Mouse (Mus musculus) gastrocnemius, postnatal 10 days (tissue): ENCODE results near the gene Proser3. TPM values are rescaled to one million over a fixed set of nuclear protein-coding genes. Genes with fewer than 3 reads are reported as not detected.

Experiments
- DNase-seq: peaks from one replicate; pipeline ENCODE4 v3.0.0; 2021; ENCODE audit warnings: mixed read lengths
- long read RNA-seq, 2 experiments: library from polyadenylated mRNA; stranded (forward); transcript quantifications; one replicate each; pipeline ENCODE4 v2.0.0; 2021
- total RNA-seq, 2 experiments: library from RNA; stranded (reverse); gene quantifications; 2 replicates each; pipeline ENCODE4 v1.2.3; 2021

The Proser3 gene
- total RNA-seq = 1 to 10 TPM; 3.8 to 6.2 TPM
- long read RNA-seq, experiment 1, partial matches to known transcripts = 1 of 7 reads
- long read RNA-seq, experiment 1, other reads (novel, unspliced or antisense) = 2 of 7 reads
- long read RNA-seq, experiment 2, partial matches to known transcripts = 2 of 10 reads
- long read RNA-seq, experiment 2, other reads (novel, unspliced or antisense) = 8 of 10 reads

GRCm38 (mm10) chr7:30552102-30553020 is at the start of gene Proser3, which contains the start of gene Hspb6:
Proser3 (minus strand) TSS chr7:30552299.
Hspb6 (plus strand) TSS chr7:30552178.
- peak; percentile 95 for DNase-seq

GRCm38 (mm10) chr7:30600651-30601050 is 48.6 kb upstream of the Proser3 start:
- no peak for DNase-seq

GRCm38 (mm10) chr7:30599933-30600353 is 47.8 kb upstream of the Proser3 start:
- DNase-seq = peak; percentile 85

GRCm38 (mm10) chr7:30598786-30599185 is 46.7 kb upstream of the Proser3 start, which contains the start of gene Zbtb32:
Zbtb32 (minus strand) TSS chr7:30598909.
- no peak for DNase-seq

GRCm38 (mm10) chr7:30596811-30597210 is 44.7 kb upstream of the Proser3 start:
- DNase-seq = no peak

GRCm38 (mm10) chr7:30596093-30596492 is 44.0 kb upstream of the Proser3 start:
- no peak for DNase-seq

GRCm38 (mm10) chr7:30594510-30595024 is 42.5 kb upstream of the Proser3 start:
- no peak for DNase-seq

GRCm38 (mm10) chr7:30593579-30594509 is 41.7 kb upstream of the Proser3 start:
- DNase-seq = no peak

GRCm38 (mm10) chr7:30592772-30593423 is 40.8 kb upstream of the Proser3 start:
- no peak for DNase-seq

- no peak for DNase-seq
Measured at GRCm38 (mm10) chr7:30591605-30591951, 39.5 kb upstream of the Proser3 start.

- DNase-seq = no peak
Measured at GRCm38 (mm10) chr7:30590927-30591604, 39.0 kb upstream of the Proser3 start.

- peak; percentile 90 for DNase-seq
Measured at GRCm38 (mm10) chr7:30589435-30590301, 37.6 kb upstream of the Proser3 start.

- DNase-seq = peak; percentile 92
Measured at GRCm38 (mm10) chr7:30588676-30589434, 36.8 kb upstream of the Proser3 start, which contains the start of gene Kmt2b. Kmt2b (minus strand) TSS chr7:30588726.

GRCm38 (mm10) chr7:30587842-30588667 is 36.0 kb upstream of the Proser3 start:
- no peak for DNase-seq

- DNase-seq = no peak
Measured at GRCm38 (mm10) chr7:30586455-30587020, 34.4 kb upstream of the Proser3 start.

GRCm38 (mm10) chr7:30585170-30585569 is 33.1 kb upstream of the Proser3 start:
- no peak for DNase-seq

- DNase-seq = no peak
Measured at GRCm38 (mm10) chr7:30584339-30584738, 32.2 kb upstream of the Proser3 start.

GRCm38 (mm10) chr7:30581547-30581946 is 29.4 kb upstream of the Proser3 start:
- no peak for DNase-seq
